Mouse (Mus musculus) granulocyte monocyte progenitor cell, adult 5-6 weeks (primary cell): ENCODE measurements at regions not wholly inside any gene's neighbourhood (a gene's known extent, or its start where the extent isn't known, plus 50 kb on each side); places are given as distances from the start of the nearest gene placed in this dataset.

Experiments
- ATAC-seq: replicated peaks from 2 replicates; pipeline ENCODE4 v1.8.0; 2016; ENCODE audit warnings: mild to moderate bottlenecking, moderate TSS enrichment, inconsistent platforms; ENCODE audit not compliant: poor library complexity, severe bottlenecking

GRCm38 (mm10) chr13:6042495-6042894, 181.2 kb downstream of the Klf6 start:
- ATAC-seq: no peak

DNA sequence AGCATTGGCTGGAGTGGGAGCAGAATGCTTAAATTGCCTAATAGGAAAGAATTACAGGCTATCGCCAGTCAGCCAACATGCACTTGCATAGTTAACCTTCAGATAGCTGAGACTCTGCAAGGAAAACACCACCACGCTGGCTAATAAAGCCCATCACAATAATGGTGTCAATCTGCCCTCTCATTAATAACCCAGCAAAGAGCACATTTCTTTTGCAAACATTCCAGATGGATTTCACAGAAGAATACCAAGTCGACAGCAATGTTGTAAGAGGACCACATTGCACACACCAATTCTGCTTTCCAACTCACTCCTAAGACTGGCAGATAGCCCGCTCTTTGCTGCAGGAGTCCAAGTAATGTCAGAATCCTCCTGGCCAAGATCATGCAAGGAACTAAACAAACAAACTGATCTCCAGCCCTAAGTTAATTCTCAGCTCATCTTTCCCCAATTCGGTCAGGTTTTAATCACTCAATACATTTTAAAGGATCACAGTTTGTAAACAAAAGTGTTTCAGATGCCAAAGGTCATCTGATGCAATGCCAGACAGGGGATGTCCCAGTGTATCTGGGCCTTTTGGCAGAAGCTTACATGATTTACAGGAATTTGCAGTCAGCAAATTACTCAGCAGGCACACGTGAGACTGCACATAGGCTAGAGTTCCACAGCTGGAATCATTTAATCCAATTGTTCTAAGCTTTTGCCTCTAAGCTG, 198.4 kb downstream of the Klf6 start:
- ATAC-seq: no peak

DNA sequence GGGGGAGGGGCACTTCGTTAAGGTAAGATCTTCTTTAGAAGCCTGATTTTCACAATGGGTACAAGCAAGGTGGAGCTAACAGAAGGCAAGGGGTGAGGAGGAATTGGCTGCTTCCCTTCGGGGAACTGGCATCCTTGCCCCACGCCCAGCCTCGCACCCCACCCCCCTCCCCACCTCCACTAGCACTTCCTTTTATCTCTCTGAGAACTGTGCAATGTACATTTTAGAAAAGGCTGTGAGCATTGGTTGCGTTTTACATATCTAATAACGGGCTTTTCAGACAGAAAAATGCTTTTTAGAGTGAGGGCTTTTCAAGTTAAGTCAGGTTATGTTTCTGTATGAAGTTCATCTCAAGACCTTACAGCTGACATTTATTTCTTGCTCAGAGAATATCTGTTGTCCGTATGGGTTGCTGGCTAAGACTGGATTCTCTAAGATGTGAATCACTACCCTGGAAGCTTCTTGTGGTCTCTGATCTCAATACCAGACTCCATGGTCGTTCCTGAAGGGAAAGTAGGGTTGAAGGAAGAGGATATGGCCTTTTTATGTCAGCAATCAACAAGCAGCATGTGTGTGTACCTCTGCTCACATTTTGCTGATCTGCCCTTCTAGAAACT, 199.1 kb downstream of the Klf6 start:
- ATAC-seq: peak; percentile 81

DNA sequence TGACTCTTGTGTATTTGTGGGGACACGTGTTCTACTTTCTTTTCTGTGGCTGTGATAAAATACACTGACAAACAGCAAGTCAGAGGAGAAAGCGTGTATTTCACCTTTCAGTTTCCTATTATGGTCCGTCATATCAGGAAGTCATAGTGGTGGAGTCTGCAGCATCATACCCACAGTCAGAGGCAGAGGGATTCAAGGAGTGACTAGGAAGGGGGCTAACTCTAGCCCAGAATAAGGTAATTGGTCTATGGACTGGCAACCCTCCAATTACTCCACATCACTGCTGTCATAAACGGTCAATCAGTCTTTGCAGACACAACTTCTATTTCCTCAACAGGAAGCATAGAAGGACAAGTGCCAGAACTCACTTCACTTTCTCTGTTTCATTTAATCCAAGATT, 201.0 kb downstream of the Klf6 start:
- peak; percentile 88 for ATAC-seq

GRCm38 (mm10) chr13:6062729-6063386, 201.6 kb downstream of the Klf6 start:
- ATAC-seq: no peak

GRCm38 (mm10) chr13:6076978-6077825, 215.9 kb downstream of the Klf6 start:
- ATAC-seq: no peak

DNA sequence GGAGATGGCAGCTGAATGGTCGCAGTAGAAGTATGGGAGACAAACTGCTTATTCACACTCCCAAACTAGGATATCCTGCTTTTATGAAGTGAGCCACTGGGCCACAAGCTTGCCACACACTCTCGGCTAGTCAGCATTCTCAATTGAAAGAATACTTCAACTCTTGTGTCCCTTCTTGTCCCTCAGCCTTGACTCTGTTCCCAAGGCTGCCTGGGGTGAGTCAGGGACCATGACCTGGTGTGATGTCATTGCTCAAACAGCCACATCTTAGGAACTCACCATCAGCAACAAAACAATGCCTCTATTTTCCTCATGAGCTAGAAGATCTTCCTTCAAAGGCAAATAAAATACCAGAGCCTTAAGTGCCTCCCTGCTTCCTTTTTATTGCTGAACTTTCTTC, 224.6 kb downstream of the Klf6 start:
- no peak for ATAC-seq

DNA sequence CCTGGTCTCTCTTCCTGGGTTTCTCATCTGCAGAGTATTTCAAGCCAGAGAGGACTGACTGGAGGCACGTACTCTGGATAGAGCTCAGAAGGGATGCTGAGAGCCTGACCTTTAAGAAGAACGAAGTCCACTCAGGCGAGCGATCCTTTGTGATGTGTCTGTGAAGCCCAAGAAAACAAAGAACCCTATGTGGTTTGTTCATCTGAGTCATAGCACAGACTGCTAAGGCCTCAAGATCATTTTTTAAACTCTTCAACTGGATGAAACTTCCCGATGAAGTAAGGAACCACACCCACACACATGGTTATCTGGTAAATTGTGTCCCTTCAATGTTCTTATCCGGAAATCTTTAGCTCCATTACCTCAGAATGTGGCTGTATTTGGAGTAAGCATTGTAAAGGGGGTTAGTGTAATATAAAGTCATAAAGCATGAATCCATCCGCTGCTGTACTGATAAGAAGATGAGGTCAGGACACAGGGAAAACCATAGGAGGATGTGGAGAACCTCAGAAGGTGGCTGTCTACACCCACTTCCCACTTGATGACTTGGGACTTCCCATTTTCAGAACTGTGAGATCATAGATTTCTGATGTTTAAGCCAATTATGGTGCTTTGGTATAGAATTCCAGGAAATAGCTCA, 247.9 kb downstream of the Klf6 start:
- ATAC-seq: peak; percentile 81

GRCm38 (mm10) chr13:6119703-6120102, 258.4 kb downstream of the Klf6 start:
- peak; percentile 98 for ATAC-seq

GRCm38 (mm10) chr13:6127311-6127710, 266.0 kb downstream of the Klf6 start:
- ATAC-seq: no peak

- ATAC-seq: no peak
These were observed 267.6 kb downstream of the Klf6 start for GRCm38 (mm10) chr13:6128903-6129302.

- no peak for ATAC-seq
These were observed 270.1 kb downstream of the Klf6 start for GRCm38 (mm10) chr13:6131363-6131762.

GRCm38 (mm10) chr13:6137170-6137569, 275.9 kb downstream of the Klf6 start:
- ATAC-seq: no peak

DNA sequence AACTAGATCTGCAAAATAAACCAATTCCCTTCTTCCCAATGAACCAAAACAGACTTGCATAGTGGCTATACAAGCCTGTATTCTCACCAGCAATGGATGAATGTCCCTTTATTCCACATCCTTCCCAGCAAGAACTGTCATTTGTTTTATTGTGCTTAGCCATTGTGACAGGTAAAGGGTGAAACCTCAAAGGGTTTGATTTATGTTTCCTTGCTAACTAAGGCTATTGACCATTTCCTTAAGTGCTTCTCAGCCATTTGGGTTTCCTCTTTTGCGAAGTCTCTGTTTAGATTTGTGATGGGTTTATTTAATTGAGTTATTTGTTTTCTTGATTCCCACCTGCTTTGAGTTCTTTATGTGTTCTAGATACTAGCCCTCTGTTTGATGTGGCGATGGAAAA, 281.5 kb downstream of the Klf6 start:
- no peak for ATAC-seq

DNA sequence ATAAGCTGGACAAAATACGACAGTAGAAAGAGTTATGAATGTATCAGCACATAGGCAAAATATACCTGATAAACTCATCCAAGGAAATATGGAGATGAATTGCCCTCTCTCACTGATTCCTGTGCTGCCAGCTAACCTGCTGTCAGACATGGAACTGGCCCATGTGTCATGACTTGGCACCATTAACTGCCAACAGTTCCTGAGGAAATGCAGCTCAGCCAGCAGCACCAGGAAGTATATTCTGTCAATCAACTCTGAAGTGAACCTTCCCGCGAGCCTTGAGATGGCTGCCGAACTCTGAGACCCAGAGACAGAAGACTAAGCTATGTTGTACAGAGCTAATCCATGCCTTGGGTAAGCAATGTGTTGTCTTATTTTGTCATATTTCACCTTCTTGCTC, 292.4 kb downstream of the Klf6 start:
- ATAC-seq: peak; percentile 35

DNA sequence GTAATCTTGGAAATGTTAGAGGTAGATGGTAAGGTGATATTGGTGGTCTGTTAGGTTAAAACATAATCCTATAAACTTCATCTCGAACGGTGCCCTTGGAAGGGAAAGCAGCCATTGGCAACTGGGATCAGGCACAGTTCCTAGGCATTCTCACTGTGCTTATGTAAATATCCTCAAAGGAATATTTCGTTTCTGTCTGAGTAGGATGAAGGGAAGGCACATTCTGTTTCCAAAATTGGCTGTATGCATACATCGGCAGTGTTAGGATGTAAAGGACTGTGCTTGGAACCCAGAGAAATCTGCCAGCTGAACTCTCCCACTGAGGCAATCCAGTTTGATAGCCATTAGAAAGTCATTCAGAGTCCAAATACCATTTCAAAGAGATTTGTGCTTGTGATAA, 294.9 kb downstream of the Klf6 start:
- ATAC-seq: no peak

DNA sequence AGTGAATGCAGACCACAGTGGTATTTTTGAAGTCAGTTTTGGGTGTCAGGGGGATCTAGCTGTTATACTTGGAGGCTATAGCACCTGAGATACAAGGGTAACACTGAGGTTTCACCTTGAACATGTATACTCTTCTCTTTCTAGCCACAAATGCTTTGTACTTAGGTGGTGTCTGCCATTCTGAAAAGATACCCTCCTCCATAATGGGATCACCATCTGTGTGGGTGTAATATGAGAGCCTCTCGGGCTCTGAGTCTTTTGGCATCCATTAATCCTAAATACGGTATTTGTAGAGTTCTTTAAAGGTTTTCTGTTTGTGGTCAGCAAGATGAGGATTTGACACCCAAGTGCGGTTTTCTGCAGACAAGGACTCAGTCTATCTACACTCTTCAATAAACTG, 295.7 kb downstream of the Klf6 start:
- no peak for ATAC-seq

DNA sequence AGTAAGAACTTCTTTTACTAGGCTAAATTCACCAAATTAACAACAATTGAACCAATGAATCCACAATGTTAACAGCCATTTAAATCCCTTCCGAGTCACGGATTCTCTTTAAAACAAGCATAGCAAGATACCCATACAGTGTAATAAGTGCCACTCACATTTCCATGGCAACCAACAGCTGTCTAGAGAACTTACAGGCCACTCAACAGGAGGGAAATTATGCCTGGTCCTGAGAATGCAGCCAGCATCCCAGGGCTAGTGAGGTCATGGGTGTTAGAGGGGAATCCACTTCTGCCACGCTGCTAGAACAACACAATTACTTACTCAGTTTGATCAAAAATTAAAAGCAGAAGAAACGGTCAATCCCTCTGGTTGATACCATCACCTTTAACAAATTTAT, 296.7 kb downstream of the Klf6 start:
- ATAC-seq: no peak

- no peak for ATAC-seq
These were observed 298.1 kb downstream of the Klf6 start for GRCm38 (mm10) chr13:6159412-6159811.

GRCm38 (mm10) chr13:6165916-6166315, 304.6 kb downstream of the Klf6 start:
- ATAC-seq: no peak
